15 mouse cellular contexts compared by ENCODE assay signal in the genomic region with DNA sequence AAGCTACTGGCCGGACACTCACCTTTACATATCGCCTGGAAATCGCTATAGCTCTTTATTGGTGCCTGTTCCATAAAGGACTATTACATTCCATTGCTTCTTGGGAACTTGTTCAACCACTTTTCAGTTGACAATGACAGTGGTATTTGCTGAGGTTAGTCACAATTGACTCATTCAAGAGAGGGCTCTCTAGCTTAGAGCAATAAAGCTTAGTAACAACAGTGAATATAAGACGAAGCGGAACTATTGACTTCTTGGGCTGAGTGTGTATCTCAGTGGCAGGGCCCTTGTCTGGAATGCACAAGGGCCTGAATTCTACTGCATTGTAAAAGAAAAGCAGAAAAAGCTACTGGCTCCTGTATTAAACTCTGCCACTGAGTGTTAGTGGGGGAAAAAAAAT. TPM values are rescaled to one million over a fixed set of nuclear protein-coding genes. Genes with fewer than 3 reads are reported as not detected.
DNase-seq lines count a peak whose midpoint lies in the region; ATAC-seq and TF ChIP-seq lines count a peak whose summit lies in the region.
"Had no signal": no experiment of that assay in that cellular context is flagged by ENCODE, and none has a peak within 500 bp of the region (broad histone marks: within the 10 kb centered on the region; RNA-seq: fewer than 3 reads in every experiment).

No protein-coding gene starts in this region.

- WGBS in heart, embryonic 10.5 days, result 96% methylated on average over 5 of the region's 5 CpGs
- WGBS in liver, embryonic 13.5 days (ENCODE audit: insufficient replicate concordance), result 90% methylated on average over 5 of the region's 5 CpGs
- 92% methylated on average over 5 of the region's 5 CpGs for WGBS in liver, embryonic 11.5 days
- 73% methylated on average over 5 of the region's 5 CpGs for WGBS in intestine, embryonic 14.5 days
- WGBS in olfactory bulb, adult 2 months, result 79% methylated on average over 5 of the region's 5 CpGs

- no peak overlapping the region for H3K4me3 ChIP-seq in heart, embryonic 10.5 days
- H3K4me3 ChIP-seq in liver, embryonic 13.5 days (replicated peaks), result peak overlapping the region; percentile 68
- H3K4me3 ChIP-seq in liver, embryonic 11.5 days (ENCODE audit: low read depth, low read length), result no peak overlapping the region
- no peak overlapping the region for H3K4me3 ChIP-seq in intestine, embryonic 14.5 days (ENCODE audit: low read depth, low read length)
- H3K4me3 ChIP-seq in olfactory bulb, adult 2 months (ENCODE audit: insufficient read depth, low read depth, low read length), result no peak overlapping the region
- H3K4me3 ChIP-seq: midbrain, embryonic 10.5 days; myocyte had no signal

- H3K27me3 ChIP-seq in heart, embryonic 10.5 days (ENCODE audit: insufficient read depth, poor library complexity, severe bottlenecking), result no peaks in the 10 kb centered on the region
- H3K27me3 ChIP-seq in liver, embryonic 13.5 days, result no peaks in the 10 kb centered on the region
- H3K27me3 ChIP-seq in liver, embryonic 11.5 days (replicated peaks; ENCODE audit: control insufficient read depth, insufficient read depth, low read length), result no peaks in the 10 kb centered on the region
- no peaks in the 10 kb centered on the region for H3K27me3 ChIP-seq in intestine, embryonic 14.5 days (replicated peaks; ENCODE audit: control insufficient read depth, insufficient read depth, low read length)

- no peak for DNase-seq in heart, embryonic 10.5 days (ENCODE audit: low spot score)
- DNase-seq in heart, postnatal 14 days, result no peak
- no peak for DNase-seq in liver, embryonic 13.5 days
- DNase-seq in liver, embryonic 11.5 days (ENCODE audit: low spot score), result no peak
- no peak for DNase-seq in intestine, embryonic 14.5 days (ENCODE audit: low spot score)
- DNase-seq in cerebellum, postnatal 10 days, result no peak
- DNase-seq in left cerebral cortex, adult 11 months (ENCODE audit: low spot score), result no peak
- DNase-seq: cerebellum, adult 18-20 months; embryo, embryonic 11 days; gastrocnemius, postnatal 36 days; kidney, adult 18-20 months; kidney, postnatal 36 days had no signal

- H3K4me2 ChIP-seq in liver, embryonic 13.5 days, result peak overlapping the region; percentile 71
- H3K4me2 ChIP-seq in liver, embryonic 11.5 days, result no peak overlapping the region
- no peak overlapping the region for H3K4me2 ChIP-seq in intestine, embryonic 14.5 days (ENCODE audit: low read length)

- H3K9me3 ChIP-seq in heart, embryonic 10.5 days, result no peaks in the 10 kb centered on the region
- no peaks in the 10 kb centered on the region for H3K9me3 ChIP-seq in liver, embryonic 13.5 days (replicated peaks)
- H3K9me3 ChIP-seq in liver, embryonic 11.5 days (ENCODE audit: control insufficient read depth, low read length), result no peaks in the 10 kb centered on the region
- H3K9me3 ChIP-seq in intestine, embryonic 14.5 days (ENCODE audit: control insufficient read depth, low read length), result no peaks in the 10 kb centered on the region
- H3K9me3 ChIP-seq: midbrain, embryonic 10.5 days had no signal

- H3K4me1 ChIP-seq in heart, embryonic 10.5 days, result peaks cover 21% of the 10 kb centered on the region
- peaks cover 61% of the 10 kb centered on the region for H3K4me1 ChIP-seq in liver, embryonic 13.5 days (replicated peaks)
- H3K4me1 ChIP-seq in liver, embryonic 11.5 days (replicated peaks; ENCODE audit: control insufficient read depth, insufficient read depth, low read length), result peaks cover 5% of the 10 kb centered on the region
- no peaks in the 10 kb centered on the region for H3K4me1 ChIP-seq in intestine, embryonic 14.5 days (replicated peaks; ENCODE audit: control insufficient read depth, insufficient read depth, low read length)
- H3K4me1 ChIP-seq in olfactory bulb, adult 2 months (ENCODE audit: control insufficient read depth, insufficient read depth, low read length), result no peaks in the 10 kb centered on the region

- H3K9ac ChIP-seq in liver, embryonic 13.5 days, result peak overlapping the region; percentile 85; the same call in 1 of the 2 replicates
- H3K9ac ChIP-seq in liver, embryonic 11.5 days (ENCODE audit: low read depth, low read length), result no peak overlapping the region
- H3K9ac ChIP-seq in intestine, embryonic 14.5 days (ENCODE audit: low read length), result no peak overlapping the region

- no peak for TF ChIP-seq CTCF in olfactory bulb, adult 2 months (IDR thresholded peaks at IDR 0.05; ENCODE audit: insufficient read depth, low read depth, low read length)

- intact Hi-C loops in heart, postnatal 14 days (cut with DNase I), result no loop called here

- peaks cover 35% of the 10 kb centered on the region for H3K36me3 ChIP-seq in heart, embryonic 10.5 days
- H3K36me3 ChIP-seq in liver, embryonic 13.5 days, result peaks cover 79% of the 10 kb centered on the region
- peaks cover 6% of the 10 kb centered on the region; the same call in 1 of the 2 replicates for H3K36me3 ChIP-seq in liver, embryonic 11.5 days (ENCODE audit: control insufficient read depth, insufficient read depth, low read length)
- peaks cover 16% of the 10 kb centered on the region for H3K36me3 ChIP-seq in intestine, embryonic 14.5 days (ENCODE audit: control insufficient read depth, insufficient read depth, low read length)

- no peak for TF ChIP-seq POLR2A in olfactory bulb, adult 2 months (IDR thresholded peaks at IDR 0.05; ENCODE audit: insufficient read depth, low read depth, low read length)

- ATAC-seq in liver, embryonic 13.5 days (ENCODE audit: low read depth), result no peak
- ATAC-seq in liver, embryonic 11.5 days (replicated peaks; ENCODE audit: low FRiP score), result no peak
- ATAC-seq in intestine, embryonic 14.5 days (replicated peaks; ENCODE audit: low FRiP score, low TSS enrichment, low read depth), result peak; percentile 83

- 0 out of 2 replicates have a peak overlapping the region, but pooled peaks have one; percentile 16 for H3K27ac ChIP-seq in heart, embryonic 10.5 days
- H3K27ac ChIP-seq in liver, embryonic 13.5 days, result peak overlapping the region; percentile 95
- H3K27ac ChIP-seq in liver, embryonic 11.5 days (ENCODE audit: low read depth, low read length), result no peak overlapping the region
- no peak overlapping the region for H3K27ac ChIP-seq in intestine, embryonic 14.5 days (ENCODE audit: low read depth)
- H3K27ac ChIP-seq in olfactory bulb, adult 2 months (ENCODE audit: insufficient read depth, low read depth, low read length), result peak overlapping the region; percentile 77; the same call in 1 of the 2 replicates
- H3K27ac ChIP-seq: midbrain, embryonic 10.5 days had no signal

RNA-seq across cellular contexts. Expression of a gene that starts 9.6 kb away (rescaled TPM):
- 37.9 and 44.6 TPM in 2 replicates for polyA plus RNA-seq in heart, embryonic 10.5 days (2016; fragmentation: Nextera tagmentation; extraction: Ambion mirVana)
- total RNA-seq in heart, postnatal 14 days (2021), result 10 to 100 TPM; 15.0 to 18.2 TPM
- 60.7 and 70.4 TPM in 2 replicates for polyA plus RNA-seq in liver, embryonic 13.5 days (2015; fragmentation: Nextera tagmentation; extraction: Ambion mirVana)
- 60.7 and 66.0 TPM in 2 replicates for polyA plus RNA-seq in liver, embryonic 11.5 days (2014; fragmentation: Nextera tagmentation; extraction: Ambion mirVana)
- polyA plus RNA-seq in intestine, embryonic 14.5 days (2014; fragmentation: Nextera tagmentation; extraction: Ambion mirVana), result 42.2 and 46.1 TPM in 2 replicates
- polyA plus RNA-seq in olfactory bulb, adult 2 months (2012; ENCODE audit: insufficient read depth, insufficient read length, low replicate concordance, missing spikeins), result not detected in 2 replicates

RNA-seq across cellular contexts. Expression of a gene that starts 40.6 kb away (rescaled TPM):
- polyA plus RNA-seq in heart, embryonic 10.5 days (2016; fragmentation: Nextera tagmentation; extraction: Ambion mirVana), result 39.4 and 48.3 TPM in 2 replicates
- total RNA-seq in heart, postnatal 14 days (2021), result 10 to 100 TPM; 23.1 to 25.0 TPM
- polyA plus RNA-seq in liver, embryonic 13.5 days (2015; fragmentation: Nextera tagmentation; extraction: Ambion mirVana), result 27.1 and 29.8 TPM in 2 replicates
- polyA plus RNA-seq in liver, embryonic 11.5 days (2014; fragmentation: Nextera tagmentation; extraction: Ambion mirVana), result 25.9 and 28.8 TPM in 2 replicates
- 24.8 and 25.9 TPM in 2 replicates for polyA plus RNA-seq in intestine, embryonic 14.5 days (2014; fragmentation: Nextera tagmentation; extraction: Ambion mirVana)
- not detected in 2 replicates for polyA plus RNA-seq in olfactory bulb, adult 2 months (2012; ENCODE audit: insufficient read depth, insufficient read length, low replicate concordance, missing spikeins)

RNA-seq across cellular contexts. Expression of a gene that starts 40.7 kb away (rescaled TPM):
- polyA plus RNA-seq in heart, embryonic 10.5 days (2016; fragmentation: Nextera tagmentation; extraction: Ambion mirVana), result 16.6 and 25.3 TPM in 2 replicates
- total RNA-seq in heart, postnatal 14 days (2021), result 1 to 10 TPM; 5.6 to 6.3 TPM
- 7.0 and 9.9 TPM in 2 replicates for polyA plus RNA-seq in liver, embryonic 13.5 days (2015; fragmentation: Nextera tagmentation; extraction: Ambion mirVana)
- 16.6 and 17.9 TPM in 2 replicates for polyA plus RNA-seq in liver, embryonic 11.5 days (2014; fragmentation: Nextera tagmentation; extraction: Ambion mirVana)
- 18.7 and 23.5 TPM in 2 replicates for polyA plus RNA-seq in intestine, embryonic 14.5 days (2014; fragmentation: Nextera tagmentation; extraction: Ambion mirVana)
- polyA plus RNA-seq in olfactory bulb, adult 2 months (2012; ENCODE audit: insufficient read depth, insufficient read length, low replicate concordance, missing spikeins), result not detected in 2 replicates

Comparison
In these comparisons a context has a peak if more than half of its experiments do, and no peak if none do; other contexts are left out.
1. H3K27ac ChIP-seq: peak in heart, embryonic 10.5 days (single experiment), liver, embryonic 13.5 days (single experiment) and olfactory bulb, adult 2 months (single experiment); none in liver, embryonic 11.5 days (single experiment) and intestine, embryonic 14.5 days (single experiment).
2. RNA of a gene that starts 9.6 kb away (polyA plus RNA-seq): 60.7 to 70.4 TPM in liver, embryonic 13.5 days, 60.7 to 66.0 TPM in liver, embryonic 11.5 days, 42.2 to 46.1 TPM in intestine, embryonic 14.5 days and 37.9 to 44.6 TPM in heart, embryonic 10.5 days; not detected in olfactory bulb, adult 2 months; every median in the first group is over 10 times any median in the second.
3. RNA of a gene that starts 40.6 kb away (polyA plus RNA-seq): 39.4 to 48.3 TPM in heart, embryonic 10.5 days, 25.9 to 28.8 TPM in liver, embryonic 11.5 days, 27.1 to 29.8 TPM in liver, embryonic 13.5 days and 24.8 to 25.9 TPM in intestine, embryonic 14.5 days; not detected in olfactory bulb, adult 2 months; every median in the first group is over 10 times any median in the second.